Mouse (Mus musculus) frontal cortex, postnatal 25 days (tissue): ENCODE data around the gene Ccl11.

ENCODE experiments used
- DNase-seq, 2 experiments: peaks; one replicate each; pipeline ENCODE4 v3.0.0; 2022; ENCODE audit warnings: low spot score in 2 of 2

Ccl11 gene

GRCm38 (mm10) chr11:82057646-82058045 is at the start of gene Ccl11:
TSS of gene Ccl11 (plus strand) at chr11:82057823.
- DNase-seq: no peak

DNA sequence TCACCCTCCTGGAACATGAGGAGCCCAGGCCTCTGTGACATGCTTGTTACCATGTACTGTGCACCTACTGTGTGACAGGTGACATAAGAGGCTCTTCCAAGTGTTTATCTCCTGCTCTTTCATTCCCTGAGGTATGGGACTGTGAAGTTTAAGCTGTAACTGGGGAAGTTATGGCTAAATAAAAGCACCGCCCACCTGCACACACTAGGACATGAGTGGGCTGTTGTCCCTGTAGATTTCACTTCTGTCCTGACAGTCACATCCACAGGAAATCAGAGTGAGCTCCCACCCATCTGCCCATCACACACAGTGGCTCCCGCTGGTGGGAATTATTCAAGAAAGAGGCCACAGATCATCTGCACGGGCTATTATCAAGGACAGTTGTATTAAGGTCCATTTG is 47.5 kb upstream of the Ccl11 start:
- no peak for DNase-seq

- no peak for DNase-seq
Measured at GRCm38 (mm10) chr11:82011411-82012193, 46.0 kb upstream of the Ccl11 start.

- no peak for DNase-seq
Measured at GRCm38 (mm10) chr11:82013756-82014155, 43.9 kb upstream of the Ccl11 start.

DNA sequence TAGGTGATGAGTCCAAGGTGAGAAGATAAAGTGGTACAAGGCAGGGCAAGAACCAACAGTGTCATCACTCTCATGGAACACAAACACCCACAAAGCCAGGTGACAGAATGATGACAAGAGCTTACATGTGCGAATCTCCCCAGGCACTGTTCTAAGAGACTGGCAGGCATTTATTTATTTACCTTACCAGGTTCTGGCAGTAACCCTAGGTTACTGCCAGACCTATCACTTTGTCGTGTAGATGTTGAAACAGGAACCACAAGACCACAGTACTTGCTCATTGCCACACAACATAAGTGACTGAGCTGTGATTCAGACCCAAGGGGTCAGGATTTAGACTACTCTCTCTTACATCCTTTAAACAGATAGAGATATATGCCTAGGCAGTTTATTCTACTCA is 42.6 kb upstream of the Ccl11 start:
- DNase-seq: no peak

DNA sequence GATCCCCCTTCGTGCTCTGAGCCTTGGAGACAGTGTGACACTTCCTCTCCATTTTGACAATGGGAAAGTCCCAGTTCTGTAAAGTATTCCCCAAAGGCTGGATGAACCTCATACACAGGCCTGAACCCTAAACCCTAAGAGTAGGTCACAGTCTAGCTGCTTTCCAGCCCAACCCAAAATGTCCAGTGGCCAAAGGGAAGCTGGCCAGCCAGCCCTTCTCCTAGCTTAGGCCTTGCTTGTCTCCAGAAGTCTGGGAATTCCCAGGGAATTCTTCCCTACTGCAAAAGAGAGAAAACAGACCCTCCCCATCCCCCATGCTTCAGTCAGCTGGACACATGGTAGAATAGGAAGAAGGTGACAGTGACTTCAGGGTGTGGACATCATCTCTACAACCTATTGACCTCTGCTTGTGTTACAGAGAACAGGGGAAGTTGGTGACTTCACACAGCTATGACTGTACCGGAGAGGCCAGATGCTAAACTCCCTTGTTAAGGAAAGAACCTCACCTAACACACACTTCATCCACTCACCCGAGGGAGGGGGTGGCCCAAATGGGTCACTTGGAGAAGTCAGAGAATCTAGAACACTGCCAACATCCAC is 41.3 kb upstream of the Ccl11 start:
- DNase-seq: no peak

GRCm38 (mm10) chr11:82019389-82019788 is 38.2 kb upstream of the Ccl11 start:
- no peak for DNase-seq

- no peak for DNase-seq
Measured at GRCm38 (mm10) chr11:82019793-82020192, 37.8 kb upstream of the Ccl11 start.

- no peak for DNase-seq
Measured at GRCm38 (mm10) chr11:82021406-82021805, 36.2 kb upstream of the Ccl11 start.

GRCm38 (mm10) chr11:82022504-82023056 is 35.0 kb upstream of the Ccl11 start:
- DNase-seq: no peak

DNA sequence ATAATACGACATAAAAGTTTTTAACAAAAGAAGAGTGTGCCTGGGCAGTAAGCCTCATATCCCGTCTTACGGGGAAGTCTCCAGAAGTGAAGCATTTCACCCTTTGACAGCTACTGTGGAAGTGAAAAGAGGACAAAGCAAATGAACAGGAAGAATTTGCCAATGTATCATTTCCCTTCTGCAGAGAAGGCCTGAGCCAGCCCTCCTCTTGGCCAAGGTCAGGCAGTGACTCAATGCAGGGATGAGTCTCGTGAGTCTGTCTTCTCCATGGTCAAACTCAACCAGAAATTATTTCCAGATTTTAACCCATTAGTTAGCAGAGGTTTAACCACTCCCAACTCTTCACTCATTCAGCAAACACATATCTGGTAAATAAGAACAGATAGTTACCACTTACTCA is 33.9 kb upstream of the Ccl11 start:
- no peak for DNase-seq

DNA sequence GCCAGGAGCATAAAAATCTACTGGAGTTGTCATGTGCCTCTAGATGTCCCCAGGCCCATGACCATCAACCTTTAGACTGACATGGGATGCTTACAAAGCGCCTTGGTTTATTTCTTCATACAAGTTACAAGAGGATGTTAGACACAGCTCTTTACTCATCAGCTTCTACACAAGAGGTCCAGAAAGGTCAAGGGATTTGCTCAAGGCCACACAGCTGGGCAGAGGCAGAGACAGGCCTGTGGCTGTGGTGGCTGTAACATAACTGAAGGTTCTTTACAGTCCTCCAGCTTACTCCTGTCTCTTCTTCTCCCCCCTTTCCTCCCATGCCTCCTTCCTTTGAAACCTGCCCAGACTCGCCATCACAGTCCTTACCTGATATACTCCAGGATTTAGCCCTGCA is 27.5 kb upstream of the Ccl11 start:
- DNase-seq: no peak

GRCm38 (mm10) chr11:82032136-82032535 is 25.5 kb upstream of the Ccl11 start:
- DNase-seq: no peak

- no peak for DNase-seq
Measured at GRCm38 (mm10) chr11:82032678-82033344, 24.8 kb upstream of the Ccl11 start.

- DNase-seq: no peak
Measured at GRCm38 (mm10) chr11:82034446-82034845, 23.2 kb upstream of the Ccl11 start.

GRCm38 (mm10) chr11:82035356-82035755 is 22.3 kb upstream of the Ccl11 start, which contains the start of gene Ccl2:
TSS of gene Ccl2 (plus strand) at chr11:82035571.
- peak in 1 of 2 experiments; percentile 15 for DNase-seq

- DNase-seq: no peak
Measured at GRCm38 (mm10) chr11:82035857-82036256, 21.8 kb upstream of the Ccl11 start.

DNA sequence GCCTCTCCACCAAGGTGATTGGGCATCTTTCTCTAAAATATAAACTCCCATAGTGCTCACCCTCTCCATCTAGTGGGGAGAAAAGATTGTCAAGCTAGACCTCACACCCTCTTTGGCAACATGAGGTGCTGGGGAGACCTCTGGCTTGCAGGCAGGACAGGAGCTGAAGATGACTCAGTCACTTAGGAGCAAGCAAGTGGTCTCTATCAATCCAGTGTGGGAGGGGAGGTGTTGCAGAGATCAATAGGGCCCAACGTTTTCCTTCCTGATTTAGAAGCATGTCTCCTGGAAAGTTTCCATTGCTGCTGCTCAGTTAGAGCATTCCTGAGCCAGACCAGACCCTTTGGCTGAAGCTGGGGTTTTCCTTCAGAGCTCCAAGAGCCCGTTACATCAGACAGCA is 19.1 kb upstream of the Ccl11 start, which contains the start of gene Gm17268:
Gene Gm17268, minus strand, starts transcription at position 28 of the 400 bp plus-strand sequence.
- no peak for DNase-seq

GRCm38 (mm10) chr11:82039132-82039660 is 18.4 kb upstream of the Ccl11 start:
- DNase-seq: no peak

DNA sequence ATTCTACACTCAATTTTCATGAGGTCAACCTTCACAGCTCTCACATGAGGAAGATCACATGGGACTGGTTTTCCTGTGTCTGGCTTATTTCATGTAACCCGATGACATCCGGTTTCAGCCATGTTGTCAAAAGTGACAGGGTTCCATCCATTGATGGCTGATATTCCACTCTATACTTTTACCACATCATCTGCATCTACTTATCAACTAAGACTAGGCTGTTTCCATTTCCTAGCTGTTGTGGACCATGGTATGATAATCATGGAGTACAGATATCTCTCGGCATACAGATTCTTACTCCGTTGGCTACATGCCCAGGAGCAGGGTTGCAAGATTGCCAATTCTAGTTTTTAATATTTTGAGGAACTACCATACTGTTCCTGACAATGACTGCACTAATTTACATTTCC is 15.9 kb upstream of the Ccl11 start:
- DNase-seq: no peak

DNA sequence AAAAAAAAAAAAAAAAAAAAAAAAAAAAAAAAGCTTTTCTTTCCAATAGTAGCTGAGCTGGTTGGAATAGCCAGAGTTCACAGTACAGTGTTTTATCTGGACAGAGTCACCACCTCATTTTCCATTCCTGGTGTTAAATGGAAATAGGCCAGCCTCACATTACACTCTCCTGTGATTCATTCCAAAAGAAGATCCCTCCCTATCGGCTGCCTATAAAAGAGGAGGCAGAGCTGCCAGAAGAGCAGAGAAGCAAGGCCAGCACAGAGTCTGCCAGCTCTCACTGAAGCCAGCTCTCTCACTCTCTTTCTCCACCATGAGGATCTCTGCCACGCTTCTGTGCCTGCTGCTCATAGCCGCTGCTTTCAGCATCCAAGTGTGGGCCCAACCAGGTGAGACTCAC is 12.2 kb upstream of the Ccl11 start, which contains the start of gene Ccl7:
Gene Ccl7, plus strand, starts transcription at position 242 of the 400 bp plus-strand sequence.
- DNase-seq: no peak
